Mouse (Mus musculus) liver, adult 2 months (tissue): ENCODE measurements around the gene Syne3. TPM values are rescaled to one million over a fixed set of nuclear protein-coding genes. Genes with fewer than 3 reads are reported as not detected.

Experiments
- DNase-seq: peaks from one replicate; pipeline ENCODE4 v3.0.0-alpha.2; 2011; ENCODE audit warnings: low read depth, low spot score; ENCODE audit errors: extremely low read depth
- H3K27ac ChIP-seq: fragments of 200-500 bp; replicated peaks from 2 replicates; pipeline ENCODE4 v1.5.1; 2012; ENCODE audit warnings: low read depth, mild to moderate bottlenecking, control low read depth, inconsistent platforms, low read length; ENCODE audit not compliant: insufficient read depth
- H3K27me3 ChIP-seq: fragments of 200-500 bp; 2 replicates; pipeline ENCODE4 v1.6.1; 2012; ENCODE audit warnings: mild to moderate bottlenecking, moderate library complexity, low read length, inconsistent platforms; ENCODE audit not compliant: control insufficient read depth, insufficient read depth
- H3K36me3 ChIP-seq: fragments of 200-500 bp; 2 replicates; pipeline ENCODE4 v1.6.1; 2012; ENCODE audit warnings: low read length, inconsistent platforms; ENCODE audit not compliant: control insufficient read depth, insufficient read depth
- H3K4me1 ChIP-seq: fragments of 200-500 bp; 2 replicates; pipeline ENCODE4 v1.6.1; 2011; ENCODE audit warnings: low read length; ENCODE audit not compliant: control insufficient read depth, insufficient read depth
- H3K4me3 ChIP-seq: fragments of 200-500 bp; 2 replicates; pipeline ENCODE4 v1.5.1; 2011; ENCODE audit warnings: low read depth, mild to moderate bottlenecking, control low read depth, low read length, moderate library complexity; ENCODE audit not compliant: insufficient read depth
- H3K79me2 ChIP-seq: fragments of 200-500 bp; 2 replicates; pipeline ENCODE4 v1.6.1; 2012; ENCODE audit warnings: inconsistent platforms, mild to moderate bottlenecking, low read length, moderate library complexity; ENCODE audit not compliant: control insufficient read depth, insufficient read depth
- H3K9ac ChIP-seq: fragments of 200-500 bp; 2 replicates; pipeline ENCODE4 v1.6.1; 2012; ENCODE audit warnings: low read depth, mild to moderate bottlenecking, control low read depth, inconsistent platforms, low read length
- CTCF ChIP-seq: fragments of 200-500 bp; IDR thresholded peaks from 2 replicates; pipeline ENCODE4 v1.5.1; 2011; ENCODE audit warnings: low read depth, low read length, control low read depth
- POLR2A ChIP-seq: fragments of 200-500 bp; IDR thresholded peaks from 2 replicates; pipeline ENCODE4 v1.6.1; 2011; ENCODE audit warnings: low read length, control low read depth; ENCODE audit not compliant: insufficient read depth; ENCODE audit errors: extremely low read depth
- WGBS: fragments of 180-500 bp; shearing (Covaris S2); methylation state at CpG from one replicate; pipeline ENCODE4 v1.1.7; 2018; 5-methylcytosine and 5-hydroxymethylcytosine counted together
- polyA plus RNA-seq: library from polyadenylated mRNA; depleted of rRNA; stranded (reverse); fragments of >200 nt; gene quantifications from 2 replicates; pipeline ENCODE4 v1.2.3, GENCODE M21; 2012
- total RNA-seq: library from RNA; depleted of rRNA; stranded (reverse); fragments of >200 nt; gene quantifications from 2 replicates; pipeline ENCODE4 v1.2.3, GENCODE M21; 2014

Syne3 gene
- total and polyA plus RNA-seq, 2 experiments: 1.6 to 3.8 TPM

- Histone ChIP-seq H3K79me2 (no peaks in the 10 kb centered on the region), H3K4me3 (no peak overlapping the region), H3K27ac (no peak overlapping the region), H3K9ac (no peak overlapping the region), H3K36me3 (peaks cover 21% of the 10 kb centered on the region), H3K4me1 (no peaks in the 10 kb centered on the region), H3K27me3 (no peaks in the 10 kb centered on the region)
- DNase-seq: no peak
- 44% methylated on average over 4 of the region's 4 CpGs for WGBS
- TF ChIP-seq CTCF: no peak
- no peak for TF ChIP-seq POLR2A
Measured at GRCm38 (mm10) chr12:104940027-104940386, 69.6 kb downstream of the Syne3 start.

GRCm38 (mm10) chr12:104939372-104940026 lies 70.1 kb downstream of the Syne3 start:
- DNase-seq: peak; percentile 31
- H3K4me1 ChIP-seq: no peaks in the 10 kb centered on the region
- H3K79me2 ChIP-seq: no peaks in the 10 kb centered on the region
- WGBS: 61% methylated on average over 13 of the region's 13 CpGs
- no peak overlapping the region for H3K9ac ChIP-seq
- TF ChIP-seq POLR2A (no peak), CTCF (peak; percentile 99)
- H3K27me3 ChIP-seq: no peaks in the 10 kb centered on the region
- H3K36me3 ChIP-seq: peaks cover 16% of the 10 kb centered on the region
- H3K4me3 ChIP-seq: no peak overlapping the region
- H3K27ac ChIP-seq: no peak overlapping the region

- no peak overlapping the region for H3K9ac ChIP-seq
- H3K4me3 ChIP-seq: no peak overlapping the region
- no peak for DNase-seq
- no peaks in the 10 kb centered on the region for H3K79me2 ChIP-seq
- H3K27me3 ChIP-seq: no peaks in the 10 kb centered on the region
- no peaks in the 10 kb centered on the region for H3K4me1 ChIP-seq
- 89% methylated on average over 5 of the region's 5 CpGs for WGBS
- H3K36me3 ChIP-seq: peaks cover 13% of the 10 kb centered on the region
- TF ChIP-seq POLR2A (no peak), CTCF (peak; percentile 31)
- no peak overlapping the region for H3K27ac ChIP-seq
Measured at GRCm38 (mm10) chr12:104938935-104939334, 70.7 kb downstream of the Syne3 start.

GRCm38 (mm10) chr12:104936223-104936622 lies 73.4 kb downstream of the Syne3 start:
- Histone ChIP-seq H3K4me1 (no peaks in the 10 kb centered on the region), H3K27me3 (no peaks in the 10 kb centered on the region), H3K9ac (no peak overlapping the region), H3K4me3 (no peak overlapping the region), H3K27ac (no peak overlapping the region), H3K36me3 (peaks cover 10% of the 10 kb centered on the region; the same call in 1 of the 2 replicates), H3K79me2 (no peaks in the 10 kb centered on the region)
- WGBS: 85% methylated on average over 4 of the region's 4 CpGs
- TF ChIP-seq CTCF: peak; percentile 46; the same call in 1 of the 2 replicates
- no peak for TF ChIP-seq POLR2A
- no peak for DNase-seq

GRCm38 (mm10) chr12:104935144-104935543 lies 74.5 kb downstream of the Syne3 start:
- Histone ChIP-seq H3K9ac (no peak overlapping the region), H3K27me3 (no peaks in the 10 kb centered on the region), H3K27ac (no peak overlapping the region), H3K36me3 (peaks cover 10% of the 10 kb centered on the region; the same call in 1 of the 2 replicates), H3K4me3 (no peak overlapping the region), H3K4me1 (no peaks in the 10 kb centered on the region), H3K79me2 (no peaks in the 10 kb centered on the region)
- WGBS: 95% methylated on average over 8 of the region's 8 CpGs
- no peak for TF ChIP-seq CTCF
- no peak for TF ChIP-seq POLR2A
- DNase-seq: no peak

GRCm38 (mm10) chr12:104933800-104934199 lies 75.8 kb downstream of the Syne3 start:
- peaks cover 10% of the 10 kb centered on the region; the same call in 1 of the 2 replicates for H3K36me3 ChIP-seq
- H3K27ac ChIP-seq: no peak overlapping the region
- no peaks in the 10 kb centered on the region for H3K27me3 ChIP-seq
- H3K4me1 ChIP-seq: no peaks in the 10 kb centered on the region
- DNase-seq: peak; percentile 17
- WGBS: 39% methylated on average over 13 of the region's 13 CpGs
- H3K9ac ChIP-seq: no peak overlapping the region
- no peaks in the 10 kb centered on the region for H3K79me2 ChIP-seq
- TF ChIP-seq CTCF (no peak), POLR2A (no peak)
- H3K4me3 ChIP-seq: no peak overlapping the region
